Mouse (Mus musculus): ENCODE measurements around the gene Ankrd44. TPM values are rescaled to one million over a fixed set of nuclear protein-coding genes. Genes with fewer than 3 reads are reported as not detected.

Ankrd44 gene
- total and polyA plus RNA-seq, 3 experiments: 0.10 to 2.6 (median 1.5) TPM

- peak; percentile 38 for DNase-seq (ENCODE audit: low spot score)
- Histone ChIP-seq H3K36me3 (replicated peaks) (no peaks in the 10 kb centered on the region), H3K4me1 (ENCODE audit: insufficient read depth, low read depth, low read length) (peaks cover 20% of the 10 kb centered on the region), H3K9me3 (replicated peaks) (no peaks in the 10 kb centered on the region), H3K27me3 (ENCODE audit: insufficient read depth, low read length) (peaks cover 21% of the 10 kb centered on the region), H3K4me3 (ENCODE audit: low read depth, low read length) (no peak overlapping the region)
- ATAC-seq (ENCODE audit: extremely low read depth, insufficient number of reproducible peaks, low FRiP score, poor library complexity, severe bottlenecking): peak; percentile 51
- TF ChIP-seq TAL1 (conservative IDR thresholded peaks at IDR 0.05; ENCODE audit: low read depth, low read length): no peak
- TF ChIP-seq GATA1 (IDR thresholded peaks at IDR 0.05; ENCODE audit: borderline replicate concordance, low read length): no peak
- no peak for TF ChIP-seq GATA2 (IDR thresholded peaks at IDR 0.05; ENCODE audit: borderline replicate concordance, low read depth, low read length)
- TF ChIP-seq CTCF (IDR thresholded peaks at IDR 0.05; ENCODE audit: low read depth, low read length): no peak
- TF ChIP-seq POLR2AphosphoS5 (IDR thresholded peaks at IDR 0.05; ENCODE audit: insufficient replicate concordance, low read depth, low read length): no peak
These were observed 11.8 kb downstream of the Ankrd44 start for GRCm38 (mm10) chr1:54914387-54914786.

GRCm38 (mm10) chr1:54913379-54913873 is 12.8 kb downstream of the Ankrd44 start:
- peak; percentile 8 for DNase-seq (ENCODE audit: low spot score)
- Histone ChIP-seq H3K9me3 (replicated peaks) (no peaks in the 10 kb centered on the region), H3K4me3 (ENCODE audit: low read depth, low read length) (no peak overlapping the region), H3K27me3 (ENCODE audit: insufficient read depth, low read length) (peaks cover 23% of the 10 kb centered on the region), H3K4me1 (ENCODE audit: insufficient read depth, low read depth, low read length) (peaks cover 20% of the 10 kb centered on the region), H3K36me3 (replicated peaks) (no peaks in the 10 kb centered on the region)
- no peak for TF ChIP-seq GATA2 (IDR thresholded peaks at IDR 0.05; ENCODE audit: borderline replicate concordance, low read depth, low read length)
- TF ChIP-seq POLR2AphosphoS5 (IDR thresholded peaks at IDR 0.05; ENCODE audit: insufficient replicate concordance, low read depth, low read length): no peak
- TF ChIP-seq GATA1 (IDR thresholded peaks at IDR 0.05; ENCODE audit: borderline replicate concordance, low read length): no peak
- TF ChIP-seq CTCF (IDR thresholded peaks at IDR 0.05; ENCODE audit: low read depth, low read length): no peak
- no peak for TF ChIP-seq TAL1 (conservative IDR thresholded peaks at IDR 0.05; ENCODE audit: low read depth, low read length)
- ATAC-seq (ENCODE audit: extremely low read depth, insufficient number of reproducible peaks, low FRiP score, poor library complexity, severe bottlenecking): peak; percentile 36

DNA sequence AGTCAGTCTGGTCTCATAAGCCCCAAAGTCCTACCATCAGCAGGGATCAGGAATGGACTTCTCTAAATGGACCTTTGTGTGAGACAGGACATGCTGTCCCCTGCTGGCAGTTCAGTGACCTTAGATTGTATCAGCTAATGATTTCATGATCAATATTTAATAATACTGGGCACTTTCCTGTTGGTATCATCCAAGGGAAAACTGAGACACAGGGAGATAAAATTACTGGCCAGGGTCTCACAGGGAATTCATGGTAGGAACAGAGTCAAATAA is 13.2 kb downstream of the Ankrd44 start:
- TF ChIP-seq TAL1 (conservative IDR thresholded peaks at IDR 0.05; ENCODE audit: low read depth, low read length) (no peak), POLR2AphosphoS5 (IDR thresholded peaks at IDR 0.05; ENCODE audit: insufficient replicate concordance, low read depth, low read length) (no peak), GATA2 (IDR thresholded peaks at IDR 0.05; ENCODE audit: borderline replicate concordance, low read depth, low read length) (no peak), CTCF (IDR thresholded peaks at IDR 0.05; ENCODE audit: low read depth, low read length) (no peak), GATA1 (IDR thresholded peaks at IDR 0.05; ENCODE audit: borderline replicate concordance, low read length) (no peak)
- Histone ChIP-seq H3K36me3 (replicated peaks) (no peaks in the 10 kb centered on the region), H3K4me3 (ENCODE audit: low read depth, low read length) (no peak overlapping the region), H3K27me3 (ENCODE audit: insufficient read depth, low read length) (peaks cover 23% of the 10 kb centered on the region), H3K9me3 (replicated peaks) (no peaks in the 10 kb centered on the region), H3K4me1 (ENCODE audit: insufficient read depth, low read depth, low read length) (peaks cover 20% of the 10 kb centered on the region)
- DNase-seq (ENCODE audit: low spot score) (no peak), ATAC-seq (ENCODE audit: extremely low read depth, insufficient number of reproducible peaks, low FRiP score, poor library complexity, severe bottlenecking) (no peak)

DNA sequence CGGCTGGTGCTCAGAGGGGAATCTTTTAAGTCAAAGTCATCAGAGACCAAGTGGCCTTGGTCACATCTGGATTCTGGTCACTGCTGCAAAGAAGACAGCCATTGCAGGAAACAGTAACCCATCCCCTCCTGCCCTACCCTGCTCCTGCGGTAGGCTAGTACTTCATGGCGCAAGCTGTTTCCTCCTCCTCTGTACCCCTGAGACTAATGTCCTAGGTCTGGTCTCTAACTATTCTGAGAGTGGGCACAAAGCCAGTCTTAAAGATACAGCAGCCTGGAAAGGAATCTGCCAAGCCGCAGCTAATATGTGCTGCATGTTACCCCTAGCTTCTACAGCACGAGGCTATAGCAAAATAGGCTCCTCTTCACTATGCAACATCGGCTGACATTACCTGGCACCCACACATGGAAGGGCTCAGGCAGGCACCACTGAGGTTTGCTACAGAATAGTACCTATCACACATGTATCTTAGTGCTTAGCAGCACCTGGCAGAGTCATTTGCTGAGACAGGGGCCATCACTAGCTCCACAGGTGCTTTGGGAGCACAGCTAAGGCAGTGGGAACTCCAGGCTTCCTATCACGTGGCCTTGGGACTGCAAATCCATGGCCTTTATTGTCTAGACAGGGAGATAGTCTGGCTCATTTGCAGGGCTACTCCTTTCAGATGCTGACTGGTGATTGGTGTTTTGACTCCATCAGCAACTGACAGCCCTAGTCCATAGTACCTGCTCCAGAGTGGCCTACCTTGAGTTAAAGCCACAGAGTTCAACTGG is 13.7 kb downstream of the Ankrd44 start:
- no peaks in the 10 kb centered on the region for H3K9me3 ChIP-seq (replicated peaks)
- H3K4me3 ChIP-seq (ENCODE audit: low read depth, low read length): no peak overlapping the region
- DNase-seq (ENCODE audit: low spot score): no peak
- H3K4me1 ChIP-seq (ENCODE audit: insufficient read depth, low read depth, low read length): peaks cover 20% of the 10 kb centered on the region
- H3K36me3 ChIP-seq (replicated peaks): no peaks in the 10 kb centered on the region
- TF ChIP-seq GATA1 (IDR thresholded peaks at IDR 0.05; ENCODE audit: borderline replicate concordance, low read length) (no peak), TAL1 (conservative IDR thresholded peaks at IDR 0.05; ENCODE audit: low read depth, low read length) (no peak), CTCF (IDR thresholded peaks at IDR 0.05; ENCODE audit: low read depth, low read length) (no peak), GATA2 (IDR thresholded peaks at IDR 0.05; ENCODE audit: borderline replicate concordance, low read depth, low read length) (no peak), POLR2AphosphoS5 (IDR thresholded peaks at IDR 0.05; ENCODE audit: insufficient replicate concordance, low read depth, low read length) (no peak)
- H3K27me3 ChIP-seq (ENCODE audit: insufficient read depth, low read length): peaks cover 23% of the 10 kb centered on the region
- ATAC-seq (ENCODE audit: extremely low read depth, insufficient number of reproducible peaks, low FRiP score, poor library complexity, severe bottlenecking): no peak

DNA sequence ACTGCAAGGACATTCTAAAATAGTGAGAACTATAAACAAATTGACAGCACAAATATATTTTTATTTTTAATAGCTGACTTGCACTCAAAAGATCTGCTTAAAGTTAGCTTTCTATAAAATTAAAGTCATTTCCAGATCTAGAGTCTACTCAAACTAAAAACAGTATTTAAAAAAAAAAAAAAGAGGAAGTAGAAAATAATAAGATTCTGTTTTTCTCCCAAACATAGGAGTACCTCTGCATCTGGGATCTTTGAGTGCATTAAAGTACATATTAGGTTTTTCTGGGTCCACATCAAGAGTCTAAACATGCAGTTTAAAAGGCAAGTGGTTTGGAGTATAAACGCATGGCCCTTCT is 15.0 kb downstream of the Ankrd44 start:
- no peak for ATAC-seq (ENCODE audit: extremely low read depth, insufficient number of reproducible peaks, low FRiP score, poor library complexity, severe bottlenecking)
- H3K9me3 ChIP-seq (replicated peaks): no peaks in the 10 kb centered on the region
- no peak for DNase-seq (ENCODE audit: low spot score)
- TF ChIP-seq CTCF (IDR thresholded peaks at IDR 0.05; ENCODE audit: low read depth, low read length): no peak
- TF ChIP-seq GATA2 (IDR thresholded peaks at IDR 0.05; ENCODE audit: borderline replicate concordance, low read depth, low read length): no peak
- no peak for TF ChIP-seq TAL1 (conservative IDR thresholded peaks at IDR 0.05; ENCODE audit: low read depth, low read length)
- no peak for TF ChIP-seq GATA1 (IDR thresholded peaks at IDR 0.05; ENCODE audit: borderline replicate concordance, low read length)
- no peak for TF ChIP-seq POLR2AphosphoS5 (IDR thresholded peaks at IDR 0.05; ENCODE audit: insufficient replicate concordance, low read depth, low read length)
- no peaks in the 10 kb centered on the region for H3K36me3 ChIP-seq (replicated peaks)
- H3K27me3 ChIP-seq (ENCODE audit: insufficient read depth, low read length): peaks cover 19% of the 10 kb centered on the region
- no peak overlapping the region for H3K4me3 ChIP-seq (ENCODE audit: low read depth, low read length)
- H3K4me1 ChIP-seq (ENCODE audit: insufficient read depth, low read depth, low read length): peaks cover 20% of the 10 kb centered on the region

DNA sequence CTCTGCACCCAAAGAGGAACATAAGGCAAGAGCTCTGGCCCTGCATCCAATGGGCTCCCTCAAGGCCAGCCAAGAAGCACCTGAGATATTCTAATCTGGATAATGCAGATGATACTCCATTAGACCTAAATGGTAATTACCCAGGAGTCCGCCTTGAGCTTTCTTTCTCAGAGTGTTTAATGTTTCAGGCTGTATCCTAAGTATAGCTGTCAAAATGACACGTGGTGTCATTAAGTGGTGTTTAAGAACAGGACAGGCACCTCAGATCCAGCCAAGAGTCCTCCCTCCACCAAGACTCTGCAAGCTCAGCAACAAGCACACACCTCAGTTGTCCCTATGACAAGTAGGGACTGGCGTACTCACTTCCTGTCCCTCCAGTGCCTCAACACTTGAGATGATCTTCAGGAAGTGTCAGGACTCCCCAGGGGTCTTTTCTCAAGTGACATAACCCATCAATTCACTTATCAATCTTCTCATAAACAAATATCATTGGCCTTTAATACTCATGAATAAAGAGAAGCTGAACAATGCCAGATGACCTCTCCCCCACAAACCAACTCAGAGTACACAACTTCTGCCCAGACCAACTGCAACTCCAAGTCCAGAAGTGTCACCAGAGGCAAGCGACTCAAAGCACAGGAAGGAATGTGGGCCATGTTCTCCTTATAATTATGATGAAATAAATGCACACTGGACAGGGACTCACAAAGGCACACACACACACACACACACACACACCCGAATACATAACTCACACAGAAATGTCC is 15.5 kb downstream of the Ankrd44 start:
- DNase-seq (ENCODE audit: low spot score) (no peak), ATAC-seq (ENCODE audit: extremely low read depth, insufficient number of reproducible peaks, low FRiP score, poor library complexity, severe bottlenecking) (no peak)
- peaks cover 18% of the 10 kb centered on the region for H3K4me1 ChIP-seq (ENCODE audit: insufficient read depth, low read depth, low read length)
- no peak for TF ChIP-seq GATA1 (IDR thresholded peaks at IDR 0.05; ENCODE audit: borderline replicate concordance, low read length)
- no peak for TF ChIP-seq GATA2 (IDR thresholded peaks at IDR 0.05; ENCODE audit: borderline replicate concordance, low read depth, low read length)
- no peak for TF ChIP-seq TAL1 (conservative IDR thresholded peaks at IDR 0.05; ENCODE audit: low read depth, low read length)
- no peak for TF ChIP-seq CTCF (IDR thresholded peaks at IDR 0.05; ENCODE audit: low read depth, low read length)
- no peak for TF ChIP-seq POLR2AphosphoS5 (IDR thresholded peaks at IDR 0.05; ENCODE audit: insufficient replicate concordance, low read depth, low read length)
- peaks cover 13% of the 10 kb centered on the region for H3K27me3 ChIP-seq (ENCODE audit: insufficient read depth, low read length)
- no peaks in the 10 kb centered on the region for H3K36me3 ChIP-seq (replicated peaks)
- no peaks in the 10 kb centered on the region for H3K9me3 ChIP-seq (replicated peaks)
- H3K4me3 ChIP-seq (ENCODE audit: low read depth, low read length): no peak overlapping the region

Measured in G1E (cell line).